Mouse (Mus musculus): ENCODE results near the gene Dusp2. TPM values are rescaled to one million over a fixed set of nuclear protein-coding genes. Genes with fewer than 3 reads are reported as not detected.

Gene Dusp2
- total RNA-seq, 1 experiment from 2014 or later = 1.9 TPM

DNA sequence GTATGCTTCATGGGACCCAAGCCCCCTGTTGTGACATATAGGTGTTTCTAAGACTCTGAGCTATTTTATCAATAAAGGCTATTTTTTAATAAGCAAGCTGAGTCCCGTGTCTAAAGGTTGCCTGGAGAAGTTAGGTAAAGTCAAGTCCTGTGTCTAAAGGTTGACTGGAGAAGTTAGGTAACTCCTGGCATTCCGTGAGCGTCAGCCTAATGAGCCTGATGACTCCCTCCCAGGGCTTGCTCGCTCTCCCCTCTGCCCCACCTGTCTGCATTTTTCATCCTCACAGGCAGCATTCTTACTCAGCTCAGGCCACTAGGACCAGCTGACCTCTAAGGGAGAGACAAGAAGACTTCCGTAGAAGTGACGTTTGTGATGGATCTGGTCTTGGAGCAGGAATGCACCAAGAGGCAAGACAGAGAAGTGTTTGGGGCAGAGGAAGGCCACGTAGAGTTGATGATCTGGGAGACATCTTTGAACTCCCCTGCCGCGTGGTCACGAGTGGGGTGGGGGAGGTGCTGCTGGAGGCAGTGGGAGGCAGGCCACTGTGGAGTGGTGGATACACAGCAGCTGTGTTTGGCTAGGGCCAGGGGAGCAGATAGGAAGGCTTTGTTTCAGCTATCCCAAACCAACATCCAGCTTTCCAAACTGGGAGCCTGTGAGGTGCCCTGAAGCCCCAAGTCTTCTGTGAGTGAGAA lies 31.3 kb downstream of the Dusp2 start:
- no peak for DNase-seq

- no peak for DNase-seq
Measured at GRCm38 (mm10) chr2:127369703-127370376, 33.9 kb downstream of the Dusp2 start.

DNA sequence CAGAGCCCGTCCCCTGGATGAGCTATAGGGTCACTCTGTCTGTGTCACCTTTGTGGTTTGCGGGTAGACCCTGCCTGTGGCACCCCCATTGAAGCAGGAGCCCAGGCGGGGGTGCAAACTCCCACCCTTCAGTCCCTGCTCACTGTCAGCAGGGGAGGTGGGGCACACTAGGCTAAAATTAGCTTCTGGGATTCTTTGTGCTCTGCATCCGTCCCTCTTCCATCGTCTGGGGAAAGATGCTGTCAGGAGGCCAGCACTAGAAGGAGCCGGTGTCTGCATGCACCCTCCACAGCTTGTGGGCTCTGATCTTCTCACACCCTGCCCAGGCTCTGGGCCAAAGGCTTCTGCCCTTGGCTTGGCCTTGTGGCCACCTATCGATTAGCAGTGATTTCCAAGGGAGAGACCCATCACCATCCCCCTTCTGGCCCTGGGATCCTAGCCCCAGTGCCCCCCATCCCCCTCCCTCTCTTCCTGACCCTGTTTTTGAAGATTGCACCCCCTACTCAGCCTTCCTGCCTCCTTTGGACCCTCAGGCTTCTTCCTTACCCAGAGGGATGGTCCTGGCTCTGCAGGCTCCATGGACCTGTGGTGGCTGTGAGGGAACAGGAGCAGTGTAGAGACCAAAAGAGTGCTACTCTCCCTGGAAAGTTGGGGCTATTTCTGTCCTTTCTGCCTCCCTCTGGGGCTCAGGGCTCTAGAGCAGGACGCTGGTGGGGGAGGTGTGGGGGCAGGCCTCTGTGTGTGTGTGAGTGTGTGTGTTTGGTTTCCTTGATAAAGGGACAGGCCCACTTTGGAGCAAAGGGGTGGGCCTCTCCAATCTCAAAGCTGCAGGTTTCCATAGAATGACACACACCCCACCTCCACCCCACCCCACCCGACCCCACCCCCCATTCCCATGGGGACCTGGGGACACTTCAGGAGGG lies 34.9 kb downstream of the Dusp2 start:
- no peak for DNase-seq

GRCm38 (mm10) chr2:127371484-127371861 lies 35.5 kb downstream of the Dusp2 start:
- DNase-seq = peak; percentile 51

- DNase-seq = no peak
Measured at GRCm38 (mm10) chr2:127372082-127372481, 36.1 kb downstream of the Dusp2 start.

- DNase-seq = no peak
Measured at GRCm38 (mm10) chr2:127374131-127374530, 38.2 kb downstream of the Dusp2 start.

GRCm38 (mm10) chr2:127375087-127375486 lies 39.1 kb downstream of the Dusp2 start:
- no peak for DNase-seq

DNA sequence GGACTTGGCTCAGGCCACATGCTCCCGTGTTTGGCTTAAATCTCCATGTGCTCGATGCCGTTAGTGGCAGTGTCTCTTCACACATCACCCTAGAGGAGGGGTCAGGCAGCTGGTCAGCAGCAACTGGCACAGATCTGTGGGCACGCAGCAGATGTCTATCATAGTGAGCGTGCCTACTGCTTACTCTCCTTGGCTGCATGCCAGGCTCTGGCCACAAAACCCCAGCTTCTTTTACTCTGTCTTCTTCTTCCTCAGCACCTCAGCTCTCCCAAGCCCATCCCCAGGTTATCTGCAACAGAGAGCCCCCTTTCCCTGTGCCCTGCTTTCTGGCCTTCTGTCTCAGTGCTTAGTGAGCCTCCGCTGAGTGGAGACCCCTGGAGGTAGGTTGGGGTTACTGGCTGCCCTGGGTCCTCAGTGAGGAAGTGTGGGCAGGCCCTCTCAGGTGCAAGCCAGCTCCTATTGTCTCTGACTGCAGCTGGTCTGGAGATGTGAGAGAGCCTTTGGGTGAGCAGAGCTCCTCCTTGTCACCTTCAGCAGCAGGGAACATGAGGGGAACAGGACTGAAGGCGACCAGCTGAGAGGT lies 39.9 kb downstream of the Dusp2 start:
- no peak for DNase-seq

DNA sequence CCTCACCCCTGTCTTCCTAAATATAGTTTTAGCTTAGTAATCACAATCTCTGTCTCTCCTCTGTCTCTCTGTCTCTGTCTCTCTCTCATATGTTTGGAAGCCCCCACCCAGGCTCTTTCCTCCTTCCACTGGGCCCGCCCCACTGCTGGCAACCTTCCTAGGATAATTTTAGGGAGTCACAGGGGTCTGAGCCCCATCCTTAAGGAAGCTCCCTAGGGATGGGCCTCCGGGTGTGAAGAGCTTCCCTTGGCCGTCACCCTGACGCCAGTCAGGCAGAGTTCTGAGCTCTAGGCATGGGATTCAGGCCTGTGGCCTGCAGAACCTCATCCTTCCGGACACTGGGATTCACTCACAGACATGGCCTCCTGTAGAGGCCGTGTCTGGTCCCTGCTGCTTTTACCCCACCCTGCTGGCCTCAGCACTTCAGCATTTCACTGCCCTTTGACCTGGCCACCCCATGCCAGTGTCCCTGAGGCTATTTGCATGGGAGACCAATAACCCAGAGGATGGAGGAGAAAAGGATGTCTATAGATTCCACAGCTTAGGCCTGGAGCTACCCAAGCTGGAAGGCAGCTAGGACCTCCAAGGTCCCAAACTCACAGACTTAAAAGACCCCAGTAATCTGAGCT lies 40.6 kb downstream of the Dusp2 start:
- DNase-seq = no peak

- DNase-seq = no peak
Measured at GRCm38 (mm10) chr2:127377942-127378610, 42.1 kb downstream of the Dusp2 start.

- DNase-seq = peak; percentile 18
Measured at GRCm38 (mm10) chr2:127378611-127378990, 42.6 kb downstream of the Dusp2 start.

DNA sequence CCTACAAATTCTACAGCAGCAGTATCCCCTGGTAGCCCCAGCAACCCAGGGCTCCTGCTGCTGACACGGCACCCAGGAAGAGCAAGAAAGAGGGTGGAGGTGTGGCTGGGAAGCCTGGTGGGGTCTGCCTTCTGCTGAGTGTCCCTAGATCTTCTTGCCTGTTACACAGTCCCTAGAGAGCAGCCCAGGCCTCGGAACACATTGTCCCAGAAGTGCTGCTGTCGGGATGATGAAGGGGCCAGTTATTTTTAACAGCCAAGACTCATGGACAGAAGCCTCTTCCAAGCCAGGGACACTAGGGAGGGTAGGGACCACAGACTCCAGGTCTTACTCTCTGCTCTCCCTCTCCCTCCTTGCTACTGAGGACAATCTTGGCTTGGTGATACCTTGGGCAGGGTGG lies 43.3 kb downstream of the Dusp2 start:
- no peak for DNase-seq

- DNase-seq = no peak
Measured at GRCm38 (mm10) chr2:127383881-127384280, 47.9 kb downstream of the Dusp2 start.

- DNase-seq = no peak
Measured at GRCm38 (mm10) chr2:127387521-127387920, 51.6 kb downstream of the Dusp2 start.

Other genes with a start within 250 kb of the Dusp2 start
- gene Ncaph, start 202.2 kb upstream of the Dusp2 start, total RNA-seq (2021) = 16.0 TPM in 2 replicates
- gene Itpripl1, start 192.7 kb upstream of the Dusp2 start, total RNA-seq (2021) = 13.8 and 14.4 TPM in 2 replicates
- gene 1810024B03Rik, start 127.9 kb upstream of the Dusp2 start, total RNA-seq (2021) = 1.4 and 1.5 TPM in 2 replicates
- gene Snrnp200, start 127.8 kb upstream of the Dusp2 start, total RNA-seq (2021) = 67.1 and 69.7 TPM in 2 replicates
- gene Ciao1, start 88.3 kb upstream of the Dusp2 start, total RNA-seq (2021) = 93.5 and 101 TPM in 2 replicates
- gene Tmem127, start 88.3 kb upstream of the Dusp2 start, total RNA-seq (2021) = 65.1 and 65.3 TPM in 2 replicates
- 123 and 134 TPM in 2 replicates for gene Stard7, start 65.9 kb upstream of the Dusp2 start, total RNA-seq (2021)
- gene Astl, start 2.5 kb downstream of the Dusp2 start, total RNA-seq (2021) = not detected in 2 replicates
- 2.6 TPM in 2 replicates for gene Adra2b, start 27.0 kb downstream of the Dusp2 start, total RNA-seq (2021)
- 0.37 and 0.38 TPM in 2 replicates for gene Gpat2, start 89.0 kb downstream of the Dusp2 start, total RNA-seq (2021)
- gene Fahd2a, start 108.4 kb downstream of the Dusp2 start, total RNA-seq (2021) = 48.1 and 48.5 TPM in 2 replicates
- gene Kcnip3, start 185.9 kb downstream of the Dusp2 start, total RNA-seq (2021) = 5.1 and 5.3 TPM in 2 replicates
- gene Prom2, start 205.3 kb downstream of the Dusp2 start, total RNA-seq (2021) = 0.19 and 0.26 TPM in 2 replicates

Measured in adrenal gland, postnatal 14 days (tissue).